Mouse (Mus musculus) CH12.LX (cell line): ENCODE measurements around the gene Gpr142. TPM values are rescaled to one million over a fixed set of nuclear protein-coding genes. Genes with fewer than 3 reads are reported as not detected.

Source experiments
- DNase-seq: peaks from one replicate; pipeline ENCODE4 v3.0.0-alpha.2; 2013; ENCODE audit errors: extremely low read depth
- H3K27ac ChIP-seq: 2 replicates; pipeline ENCODE4 v1.5.1; 2012; ENCODE audit warnings: low read depth, mild to moderate bottlenecking, control low read depth, moderate library complexity; ENCODE audit not compliant: insufficient read depth
- H3K27me3 ChIP-seq: replicated peaks from 2 replicates; pipeline ENCODE3; 2012; ENCODE audit warnings: inconsistent platforms
- H3K36me3 ChIP-seq, 2 experiments: replicated peaks in 1 of 2; 2 replicates each; pipeline versions ENCODE3 to v1.6.1; 2012; ENCODE audit warnings: inconsistent platforms in 1 of 2, low read length in 1 of 2, mild to moderate bottlenecking in 1 of 2, mixed read lengths in 1 of 2, moderate library complexity in 1 of 2; ENCODE audit not compliant: control insufficient read depth in 1 of 2, insufficient read depth in 1 of 2
- H3K4me1 ChIP-seq, 2 experiments: 2 replicates each; pipeline ENCODE4 v1.6.1; 2012; ENCODE audit warnings: inconsistent platforms in 1 of 2, moderate library complexity in 1 of 2; ENCODE audit not compliant: insufficient read depth in 2 of 2, control insufficient read depth in 1 of 2
- H3K4me2 ChIP-seq: 2 replicates; pipeline ENCODE4 v1.6.1; 2012; ENCODE audit warnings: low read depth, mild to moderate bottlenecking, control low read depth; ENCODE audit not compliant: poor library complexity, insufficient read depth, severe bottlenecking
- H3K4me3 ChIP-seq, 3 experiments: fragments of 150-350 bp in 1 of 3; sonication (generic) in 1 of 3; replicated peaks in 1 of 3; 2 replicates each; pipeline versions ENCODE3 to v1.5.1; 2011 to 2012; ENCODE audit warnings: low read depth in 2 of 3, low read length in 2 of 3, mild to moderate bottlenecking in 2 of 3, moderate library complexity in 2 of 3, control low read depth in 1 of 3, improper control_type of control experiment in 1 of 3, inconsistent platforms in 1 of 3, mixed read lengths in 1 of 3; ENCODE audit not compliant: poor library complexity in 1 of 3
- H3K79me2 ChIP-seq: replicated peaks from 2 replicates; pipeline ENCODE4 v1.6.1; 2012; ENCODE audit warnings: mild to moderate bottlenecking, moderate library complexity; ENCODE audit not compliant: control insufficient read depth, poor library complexity, insufficient read depth, severe bottlenecking; ENCODE audit errors: extremely low read depth
- H3K9ac ChIP-seq: 2 replicates; pipeline ENCODE4 v1.6.1; 2012; ENCODE audit warnings: low read depth, mild to moderate bottlenecking, control low read depth, moderate library complexity; ENCODE audit not compliant: insufficient read depth
- H3K9me3 ChIP-seq: replicated peaks from 2 replicates; pipeline ENCODE3; 2012; ENCODE audit warnings: low read length, inconsistent platforms, mixed read lengths
- CHD2 ChIP-seq: IDR thresholded peaks from 2 replicates; pipeline ENCODE4 v1.6.1; 2011; ENCODE audit warnings: low read length, improper control_type of control experiment
- CTCF ChIP-seq, 2 experiments: IDR thresholded peaks in 1 of 2; conservative IDR thresholded peaks in 1 of 2; 2 replicates each; pipeline ENCODE4 v1.5.1; 2011 to 2012; ENCODE audit warnings: low read depth in 2 of 2, low read length in 2 of 2, improper control_type of control experiment in 1 of 2, inconsistent platforms in 1 of 2, mild to moderate bottlenecking in 1 of 2, moderate library complexity in 1 of 2
- E2F4 ChIP-seq: IDR thresholded peaks from 2 replicates; pipeline ENCODE4 v1.6.1; 2011; ENCODE audit warnings: low read depth, low read length, improper control_type of control experiment; ENCODE audit not compliant: insufficient replicate concordance
- EP300 ChIP-seq: IDR thresholded peaks from 2 replicates; pipeline ENCODE4 v1.6.1; 2011; ENCODE audit warnings: low read length, improper control_type of control experiment
- HCFC1 ChIP-seq: IDR thresholded peaks from 2 replicates; pipeline ENCODE4 v1.6.1; 2012; ENCODE audit warnings: low read depth, mild to moderate bottlenecking, inconsistent platforms, low read length, improper control_type of control experiment
- IRF4 ChIP-seq: IDR thresholded peaks from 2 replicates; pipeline ENCODE4 v1.6.1; 2014; ENCODE audit warnings: low read depth, mild to moderate bottlenecking, inconsistent platforms, low read length, improper control_type of control experiment
- KAT2A ChIP-seq: IDR thresholded peaks from 2 replicates; pipeline ENCODE4 v1.6.1; 2012; ENCODE audit warnings: low read length, improper control_type of control experiment, inconsistent platforms; ENCODE audit not compliant: insufficient replicate concordance
- MAFK ChIP-seq: IDR thresholded peaks from 2 replicates; pipeline ENCODE4 v1.6.1; 2011; ENCODE audit warnings: low read length, improper control_type of control experiment; ENCODE audit not compliant: insufficient replicate concordance
- MAZ ChIP-seq: IDR thresholded peaks from 2 replicates; pipeline ENCODE4 v1.6.1; 2012; ENCODE audit warnings: low read depth, mild to moderate bottlenecking, inconsistent platforms, low read length, improper control_type of control experiment, moderate library complexity
- MXI1 ChIP-seq: IDR thresholded peaks from 2 replicates; pipeline ENCODE4 v1.6.1; 2011; ENCODE audit warnings: mild to moderate bottlenecking, low read depth, low read length, improper control_type of control experiment
- MYC ChIP-seq: IDR thresholded peaks from 2 replicates; pipeline ENCODE4 v1.6.1; 2011; ENCODE audit warnings: low read depth, mild to moderate bottlenecking, improper control_type of control experiment, low read length
- NELFE ChIP-seq: IDR thresholded peaks from 2 replicates; pipeline ENCODE4 v1.6.1; 2011; ENCODE audit warnings: low read depth, low read length, improper control_type of control experiment
- RAD21 ChIP-seq: IDR thresholded peaks from 2 replicates; pipeline ENCODE4 v1.6.1; 2011; ENCODE audit warnings: low read depth, mild to moderate bottlenecking, low read length, improper control_type of control experiment, moderate library complexity
- SIN3A ChIP-seq: IDR thresholded peaks from 2 replicates; pipeline ENCODE4 v1.6.1; 2012; ENCODE audit warnings: low read length, improper control_type of control experiment, inconsistent platforms
- TBP ChIP-seq: conservative IDR thresholded peaks from 2 replicates; pipeline ENCODE4 v1.6.1; 2011; ENCODE audit warnings: low read depth, low read length, improper control_type of control experiment
- USF1 ChIP-seq: IDR thresholded peaks from 2 replicates; pipeline ENCODE4 v1.6.1; 2014; ENCODE audit warnings: low read depth, mild to moderate bottlenecking, inconsistent platforms, low read length, improper control_type of control experiment
- USF2 ChIP-seq: conservative IDR thresholded peaks from 2 replicates; pipeline ENCODE4 v1.6.1; 2011; ENCODE audit warnings: low read depth, low read length, improper control_type of control experiment
- ZKSCAN1 ChIP-seq: IDR thresholded peaks from 2 replicates; pipeline ENCODE4 v1.6.1; 2012; ENCODE audit warnings: low read depth, inconsistent platforms, low read length, improper control_type of control experiment, borderline replicate concordance
- ZMIZ1 ChIP-seq: IDR thresholded peaks from 2 replicates; pipeline ENCODE4 v1.6.1; 2012; ENCODE audit warnings: low read depth, mild to moderate bottlenecking, inconsistent platforms, low read length, improper control_type of control experiment
- dilution Hi-C: fragments of 300-500 bp; cut with MboI; formaldehyde crosslinking; loops from 2 replicates; pipeline ENCODE4 v1.14.3; 2020; ENCODE audit warnings: low sequenced_read_pairs; ENCODE audit not compliant: extremely low pct_unique_long_range_greater_than_20kb, extremely low pct_ligation_motif_present
- in situ Hi-C: fragments of 300-500 bp; cut with MboI; formaldehyde crosslinking; loops from 3 replicates; pipeline ENCODE4 v1.14.3; 2019; ENCODE audit warnings: low sequenced_read_pairs, low pct_ligation_motif_present, low pct_unique_long_range_greater_than_20kb, mixed read lengths
- polyA plus RNA-seq: library from polyadenylated mRNA; unstranded; fragments of >175 nt; gene quantifications from 2 replicates; pipeline ENCODE4 v1.2.1, GENCODE M21; 2012; ENCODE audit warnings: low read depth; ENCODE audit not compliant: insufficient read length
- total RNA-seq, 2 experiments: library from RNA; depleted of rRNA; stranded (reverse); fragments of 300-350 nt in 1 of 2; fragments of >200 nt in 1 of 2; gene quantifications; 2 replicates each; pipeline ENCODE4 v1.2.3; 2012 to 2014

Gene Gpr142
- total and polyA plus RNA-seq, 3 experiments: not detected

- Histone ChIP-seq H3K4me2 (no peak overlapping the region), H3K27ac (no peak overlapping the region), H3K36me3 (no peaks in the 10 kb centered on the region), H3K4me1 (peaks cover 0 to 32% of the 10 kb centered on the region in 2 experiments; a peak in 2 of 4 replicates), H3K27me3 (peaks cover 14% of the 10 kb centered on the region), H3K79me2 (no peaks in the 10 kb centered on the region), H3K9me3 (no peaks in the 10 kb centered on the region), H3K4me3 (no peak overlapping the region), H3K9ac (no peak overlapping the region)
- in situ Hi-C loops: no loop called here
- TF ChIP-seq NELFE: no peak
- no peak for TF ChIP-seq TBP
- no peak for TF ChIP-seq CTCF (conservative IDR thresholded peaks at IDR 0.05 in 1 of 2, IDR thresholded peaks at IDR 0.05 in 1 of 2; ENCODE audit: low read depth in 2 of 2, low read length in 2 of 2)
- no peak for TF ChIP-seq IRF4
- no peak for TF ChIP-seq CHD2
- no peak for TF ChIP-seq SIN3A
- TF ChIP-seq EP300: no peak
- no peak for DNase-seq
- dilution Hi-C loops: no loop called here
These were observed 28.0 kb downstream of the Gpr142 start for GRCm38 (mm10) chr11:114826686-114827085.

DNA sequence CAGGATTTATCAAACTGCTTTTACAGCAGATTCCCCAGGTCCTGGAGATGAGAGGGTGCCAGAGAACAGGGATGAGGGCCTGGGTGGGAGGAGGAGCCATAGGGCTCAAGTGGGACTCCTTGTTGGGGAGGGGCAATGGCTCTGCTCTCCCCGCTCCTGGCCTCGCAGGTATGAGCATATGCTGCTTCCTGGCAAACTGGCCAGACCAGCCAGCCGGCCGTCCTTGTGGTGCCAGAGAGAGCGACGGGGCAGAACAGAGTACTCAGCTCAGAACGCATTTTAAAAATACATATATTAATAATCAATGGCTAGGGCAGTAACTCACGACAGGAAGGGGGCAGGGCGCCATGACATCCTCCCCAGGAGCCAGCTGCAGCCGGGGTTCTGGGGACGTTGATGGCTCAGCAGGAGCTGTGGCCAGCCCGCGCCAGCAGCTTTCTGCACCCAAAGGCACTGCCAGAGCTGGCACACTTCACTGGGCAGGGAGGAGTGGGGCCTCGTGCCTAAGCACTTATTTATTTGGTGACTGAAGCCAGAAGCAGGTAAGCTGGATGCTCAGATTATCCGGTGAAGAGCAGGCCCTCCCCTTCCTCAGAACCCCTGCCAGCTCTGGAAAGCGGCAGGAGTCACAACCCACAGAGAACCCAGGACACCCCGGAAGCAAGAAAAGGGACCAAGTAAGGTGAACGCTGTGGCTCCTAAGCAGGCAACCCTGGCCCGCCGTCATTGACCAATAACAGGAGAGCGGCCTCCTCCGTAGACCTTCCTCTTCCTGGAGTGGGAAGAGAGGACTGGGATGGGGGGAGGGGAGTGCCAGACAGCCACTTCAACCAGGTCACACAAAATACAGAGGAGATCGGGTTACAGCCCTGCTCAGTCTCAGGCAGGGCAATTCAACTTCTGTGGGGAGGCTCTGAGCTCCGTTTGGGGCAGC is 31.0 kb downstream of the Gpr142 start:
- H3K4me1 ChIP-seq: peaks cover 0 to 18% of the 10 kb centered on the region in 2 experiments; a peak in 2 of 4 replicates
- dilution Hi-C loops: no loop called here
- H3K9me3 ChIP-seq: no peaks in the 10 kb centered on the region
- DNase-seq: no peak
- in situ Hi-C loops: no loop called here
- H3K79me2 ChIP-seq: no peaks in the 10 kb centered on the region
- H3K36me3 ChIP-seq: no peaks in the 10 kb centered on the region
- H3K4me2 ChIP-seq: no peak overlapping the region
- no peak overlapping the region for H3K27ac ChIP-seq
- no peak overlapping the region for H3K9ac ChIP-seq
- H3K27me3 ChIP-seq: peaks cover 7% of the 10 kb centered on the region
- TF ChIP-seq MYC: no peak
- no peak for TF ChIP-seq KAT2A
- TF ChIP-seq USF2: no peak
- no peak for TF ChIP-seq HCFC1
- TF ChIP-seq RAD21: no peak
- no peak for TF ChIP-seq MXI1
- no peak for TF ChIP-seq MAZ
- no peak for TF ChIP-seq MAFK
- TF ChIP-seq ZMIZ1: no peak
- no peak for TF ChIP-seq E2F4
- no peak for TF ChIP-seq USF1
- TF ChIP-seq ZKSCAN1: no peak
- no peak for TF ChIP-seq SIN3A
- H3K4me3 ChIP-seq: no peak overlapping the region
